17 mouse cellular contexts compared by ENCODE assay signal in the genomic region with DNA sequence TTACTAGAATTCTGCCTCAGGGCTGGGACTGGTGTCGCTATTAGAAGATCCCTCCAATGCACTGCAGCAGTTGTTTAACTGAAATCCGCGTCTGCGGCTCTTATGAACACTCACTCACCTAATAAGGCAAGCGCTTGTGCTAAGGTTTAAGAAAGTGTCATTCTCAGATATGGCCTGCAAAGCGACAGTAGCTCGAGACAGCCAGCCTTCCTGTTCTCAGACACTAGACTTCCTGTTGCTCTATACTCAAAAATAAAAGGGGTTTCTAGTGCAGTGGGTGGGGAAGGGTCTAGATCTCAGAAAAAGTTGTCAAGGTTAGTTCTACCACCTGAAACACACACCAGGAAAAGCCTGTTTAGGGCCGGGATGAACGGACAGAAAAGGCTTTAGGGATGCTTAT. TPM values are rescaled to one million over a fixed set of nuclear protein-coding genes. Genes with fewer than 3 reads are reported as not detected.
DNase-seq lines count a peak whose midpoint lies in the region; ATAC-seq and TF ChIP-seq lines count a peak whose summit lies in the region.
"Had no signal": no experiment of that assay in that cellular context is flagged by ENCODE, and none has a peak within 500 bp of the region (broad histone marks: within the 10 kb centered on the region; RNA-seq: fewer than 3 reads in every experiment).

No protein-coding gene starts in this region.

- peaks cover 8% of the 10 kb centered on the region for H3K36me3 ChIP-seq in heart, embryonic 13.5 days
- no peaks in the 10 kb centered on the region for H3K36me3 ChIP-seq in liver, postnatal 0 days (replicated peaks; ENCODE audit: insufficient read depth, low read length)
- H3K36me3 ChIP-seq in heart, embryonic 11.5 days (ENCODE audit: control insufficient read depth, insufficient read depth, low read length): no peaks in the 10 kb centered on the region; the same call in 1 of the 2 replicates
- H3K36me3 ChIP-seq: hindbrain, embryonic 15.5 days had no signal

- no peaks in the 10 kb centered on the region for H3K27me3 ChIP-seq in heart, embryonic 13.5 days (replicated peaks)
- H3K27me3 ChIP-seq in liver, postnatal 0 days (ENCODE audit: insufficient read depth, low read length): no peaks in the 10 kb centered on the region
- no peaks in the 10 kb centered on the region for H3K27me3 ChIP-seq in heart, embryonic 11.5 days (ENCODE audit: control insufficient read depth, insufficient read depth, low read length)
- H3K27me3 ChIP-seq: forebrain, embryonic 12.5 days; hindbrain, embryonic 15.5 days had no signal

- no peak overlapping the region for H3K27ac ChIP-seq in heart, embryonic 13.5 days (replicated peaks)
- H3K27ac ChIP-seq in liver, postnatal 0 days (ENCODE audit: low read depth): peak overlapping the region; percentile 70
- H3K27ac ChIP-seq in heart, embryonic 11.5 days (ENCODE audit: low read depth, low read length): no peak overlapping the region
- H3K27ac ChIP-seq: forebrain, embryonic 12.5 days; hindbrain, embryonic 15.5 days had no signal

- no peak for TF ChIP-seq EP300 in liver, postnatal 0 days (IDR thresholded peaks at IDR 0.05; ENCODE audit: low read depth)

- no peaks in the 10 kb centered on the region for H3K9me3 ChIP-seq in heart, embryonic 13.5 days
- H3K9me3 ChIP-seq in liver, postnatal 0 days (ENCODE audit: low read length): no peaks in the 10 kb centered on the region
- no peaks in the 10 kb centered on the region for H3K9me3 ChIP-seq in heart, embryonic 11.5 days (replicated peaks; ENCODE audit: control insufficient read depth, low read length)
- H3K9me3 ChIP-seq: forebrain, embryonic 12.5 days; hindbrain, embryonic 15.5 days had no signal

- 0 out of 2 replicates have a peak overlapping the region, but pooled peaks have one; percentile 40 for H3K9ac ChIP-seq in heart, embryonic 13.5 days
- H3K9ac ChIP-seq in liver, postnatal 0 days (replicated peaks): no peak overlapping the region; the same call in 1 of the 2 replicates
- H3K9ac ChIP-seq in heart, embryonic 11.5 days (ENCODE audit: low read depth, low read length): no peak overlapping the region
- H3K9ac ChIP-seq: forebrain, embryonic 12.5 days; hindbrain, embryonic 15.5 days; lung, embryonic 14.5 days had no signal

- ATAC-seq in heart, embryonic 13.5 days (ENCODE audit: extremely low read depth, insufficient number of reproducible peaks, low FRiP score, low TSS enrichment): no peak
- no peak for ATAC-seq in liver, postnatal 0 days
- no peak for ATAC-seq in heart, embryonic 11.5 days (replicated peaks; ENCODE audit: insufficient number of reproducible peaks, low FRiP score, low TSS enrichment)

- no peak overlapping the region for H3K4me2 ChIP-seq in heart, embryonic 13.5 days
- H3K4me2 ChIP-seq in liver, postnatal 0 days (ENCODE audit: low read depth, low read length): peak overlapping the region; percentile 1; the same call in 1 of the 2 replicates
- no peak overlapping the region; the same call in 1 of the 2 replicates for H3K4me2 ChIP-seq in heart, embryonic 11.5 days
- H3K4me2 ChIP-seq: forebrain, embryonic 12.5 days; hindbrain, embryonic 15.5 days; lung, embryonic 14.5 days had no signal

- H3K4me1 ChIP-seq in heart, embryonic 13.5 days: peaks cover 36% of the 10 kb centered on the region
- H3K4me1 ChIP-seq in liver, postnatal 0 days (ENCODE audit: insufficient read depth): peaks cover 34% of the 10 kb centered on the region; the same call in 1 of the 2 replicates
- peaks cover 21% of the 10 kb centered on the region for H3K4me1 ChIP-seq in heart, embryonic 11.5 days (ENCODE audit: control insufficient read depth, insufficient read depth, low read length)
- H3K4me1 ChIP-seq: hindbrain, embryonic 15.5 days had no signal

- WGBS in heart, embryonic 13.5 days: 63% methylated on average over 9 of the region's 9 CpGs
- 47% methylated on average over 9 of the region's 9 CpGs for WGBS in liver, postnatal 0 days (ENCODE audit: insufficient replicate concordance)
- 67% methylated on average over 9 of the region's 9 CpGs for WGBS in heart, embryonic 11.5 days (ENCODE audit: insufficient replicate concordance)

- H3K4me3 ChIP-seq in heart, embryonic 13.5 days: no peak overlapping the region
- no peak overlapping the region for H3K4me3 ChIP-seq in liver, postnatal 0 days (ENCODE audit: low read depth, low read length)
- no peak overlapping the region for H3K4me3 ChIP-seq in heart, embryonic 11.5 days (ENCODE audit: low read depth, low read length)
- H3K4me3 ChIP-seq: forebrain, embryonic 12.5 days; hindbrain, embryonic 15.5 days had no signal

- DNase-seq in heart, adult 11 months: no peak
- peak; percentile 48 for DNase-seq in thymus, postnatal 0 days (ENCODE audit: low spot score)
- DNase-seq in thymus, postnatal 10 days (ENCODE audit: low spot score in 2 of 2): no peak
- DNase-seq in liver, postnatal 0 days: no peak
- DNase-seq in thymus, postnatal 4 days: peak; percentile 27
- DNase-seq in lung, postnatal 14 days: no peak
- DNase-seq: adrenal gland, postnatal 14 days; B cell, adult 2 months; cerebellum, adult 11 months; embryo, embryonic 11 days; gastrocnemius, postnatal 14 days; kidney, postnatal 10 days; lung, embryonic 14.5 days had no signal

- TF ChIP-seq CTCF in liver, postnatal 0 days (IDR thresholded peaks at IDR 0.05; ENCODE audit: low read depth): no peak

RNA-seq across cellular contexts. Expression of gene Vrk1, which starts 21.9 kb away (rescaled TPM):
- 41.4 and 43.7 TPM in 2 replicates for polyA plus RNA-seq in heart, embryonic 13.5 days (2015; fragmentation: Nextera tagmentation; extraction: Ambion mirVana)
- polyA plus RNA-seq in thymus, postnatal 0 days (2015; fragmentation: Nextera tagmentation; extraction: Ambion mirVana): 112 and 116 TPM in 2 replicates
- polyA plus RNA-seq in liver, postnatal 0 days (2015; fragmentation: Nextera tagmentation; extraction: Ambion mirVana): 44.8 and 45.8 TPM in 2 replicates
- polyA plus RNA-seq in heart, embryonic 11.5 days (2014; fragmentation: Nextera tagmentation; extraction: Ambion mirVana): 49.8 and 52.4 TPM in 2 replicates

Comparison
In these comparisons a context has a peak if more than half of its experiments do, and no peak if none do; other contexts are left out.
1. DNase-seq: peak in thymus, postnatal 0 days (single experiment) and thymus, postnatal 4 days (single experiment); none in heart, adult 11 months (single experiment), thymus, postnatal 10 days (0 of 2), liver, postnatal 0 days (single experiment) and lung, postnatal 14 days (single experiment).